8 mouse cellular contexts compared by ENCODE assay signal in genomic region chr9:90206500-90206899, GRCm38 (mm10). TPM values are rescaled to one million over a fixed set of nuclear protein-coding genes. Genes with fewer than 3 reads are reported as not detected.
DNase-seq lines count a peak whose midpoint lies in the region; ATAC-seq lines count a peak whose summit lies in the region.

No protein-coding gene starts in this region.

- 49% methylated on average over 2 of the region's 2 CpGs for WGBS in kidney, embryonic 15.5 days
- WGBS in liver, embryonic 11.5 days = 50% methylated on average over 2 of the region's 2 CpGs

- H3K4me1 ChIP-seq in kidney, embryonic 15.5 days = no peaks in the 10 kb centered on the region
- H3K4me1 ChIP-seq in liver, embryonic 11.5 days (replicated peaks; ENCODE audit: control insufficient read depth, insufficient read depth, low read length) = no peaks in the 10 kb centered on the region

- peak; percentile 35 for DNase-seq in 3134 (ENCODE audit: extremely low read depth, insufficient read length, low spot score)
- peak; percentile 88 to 91 for DNase-seq in adrenal gland, adult 18-20 months (ENCODE audit: low spot score in 2 of 2)
- peak; percentile 88 for DNase-seq in embryo, embryonic 10 days (ENCODE audit: low spot score)
- peak; percentile 81 to 85 for DNase-seq in gastrocnemius, postnatal 4 days (ENCODE audit: low spot score in 2 of 2)
- DNase-seq in liver, embryonic 11.5 days (ENCODE audit: low spot score) = peak; percentile 74
- DNase-seq in natural killer cell, adult 2 months (ENCODE audit: low spot score in 2 of 2) = peak; percentile 71 to 78
- peak; percentile 85 to 96 for DNase-seq in spleen, postnatal 4 days (ENCODE audit: low spot score in 2 of 2)

- H3K36me3 ChIP-seq in kidney, embryonic 15.5 days = peaks cover 59% of the 10 kb centered on the region
- peaks cover 29% of the 10 kb centered on the region for H3K36me3 ChIP-seq in liver, embryonic 11.5 days (ENCODE audit: control insufficient read depth, insufficient read depth, low read length)

- no peak overlapping the region for H3K4me3 ChIP-seq in kidney, embryonic 15.5 days (replicated peaks)
- no peak overlapping the region for H3K4me3 ChIP-seq in liver, embryonic 11.5 days (ENCODE audit: low read depth, low read length)

- H3K4me2 ChIP-seq in kidney, embryonic 15.5 days = no peak overlapping the region
- H3K4me2 ChIP-seq in liver, embryonic 11.5 days = no peak overlapping the region

- H3K27ac ChIP-seq in kidney, embryonic 15.5 days = no peak overlapping the region
- H3K27ac ChIP-seq in liver, embryonic 11.5 days (ENCODE audit: low read depth, low read length) = no peak overlapping the region

- no peaks in the 10 kb centered on the region for H3K27me3 ChIP-seq in kidney, embryonic 15.5 days
- H3K27me3 ChIP-seq in liver, embryonic 11.5 days (replicated peaks; ENCODE audit: control insufficient read depth, insufficient read depth, low read length) = no peaks in the 10 kb centered on the region

- no peaks in the 10 kb centered on the region for H3K9me3 ChIP-seq in kidney, embryonic 15.5 days (replicated peaks)
- no peaks in the 10 kb centered on the region for H3K9me3 ChIP-seq in liver, embryonic 11.5 days (ENCODE audit: control insufficient read depth, low read length)

- ATAC-seq in kidney, embryonic 15.5 days (replicated peaks; ENCODE audit: low FRiP score) = peak; percentile 40; the same call in 1 of the 2 replicates
- ATAC-seq in liver, embryonic 11.5 days (replicated peaks; ENCODE audit: low FRiP score) = peak; percentile 58

- no peak overlapping the region for H3K9ac ChIP-seq in kidney, embryonic 15.5 days
- no peak overlapping the region for H3K9ac ChIP-seq in liver, embryonic 11.5 days (ENCODE audit: low read depth, low read length)

RNA-seq across cellular contexts. Expression of gene Adamts7, which starts 43.6 kb away (rescaled TPM):
- 1 to 10 TPM; 2.4 to 2.8 TPM for total RNA-seq in adrenal gland, adult 18-20 months (2021)
- total RNA-seq in gastrocnemius, postnatal 4 days (2021) = 10 to 100 TPM; 13.2 to 15.5 TPM
- 13.3 and 14.9 TPM in 2 replicates for polyA plus RNA-seq in kidney, embryonic 15.5 days (2015; fragmentation: Nextera tagmentation; extraction: Ambion mirVana)
- polyA plus RNA-seq in liver, embryonic 11.5 days (2014; fragmentation: Nextera tagmentation; extraction: Ambion mirVana) = 3.2 and 3.6 TPM in 2 replicates

Comparison
In these comparisons a context has a peak if more than half of its experiments do, and no peak if none do; other contexts are left out.
1. DNase-seq: peak in every context shown above with its lines; median percentile 90 in spleen, postnatal 4 days; 90 in adrenal gland, adult 18-20 months; 88 in embryo, embryonic 10 days; 83 in gastrocnemius, postnatal 4 days; 74 in natural killer cell, adult 2 months; 74 in liver, embryonic 11.5 days; 35 in 3134.